Mouse (Mus musculus): ENCODE results near the gene Masp2. TPM values are rescaled to one million over a fixed set of nuclear protein-coding genes. Genes with fewer than 3 reads are reported as not detected.

Gene Masp2
- total RNA-seq, 2 experiments from 2014 or later = 1.8 to 2.4 TPM

DNA sequence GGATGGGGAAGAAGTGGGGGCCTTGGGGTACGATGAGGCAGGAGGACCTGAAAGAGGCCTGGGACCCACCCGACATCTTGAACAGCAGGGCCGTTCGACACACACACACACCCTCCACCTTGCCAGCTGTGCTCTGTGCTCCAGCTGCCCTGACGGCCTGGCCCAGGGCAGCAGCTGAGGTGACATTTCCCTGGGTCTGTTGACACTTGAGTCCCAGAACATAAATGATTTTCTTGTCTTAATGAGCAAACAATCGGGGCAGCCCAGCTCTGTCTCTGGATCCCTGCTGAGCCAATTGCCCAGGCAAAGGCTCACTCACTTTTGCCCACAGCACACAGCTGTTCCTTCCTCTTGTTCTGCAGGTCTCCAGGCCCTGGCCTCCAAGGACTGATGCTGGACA lies 61.7 kb downstream of the Masp2 start:
- intact Hi-C loops (cut with DNase I) = no loop called here
- no peak for DNase-seq (ENCODE audit: low spot score in 2 of 2)

Other genes starting within 250 kb of the Masp2 start
- gene Ubiad1, start 157.8 kb upstream of the Masp2 start, total RNA-seq (2021) = 1 to 10 TPM; 8.9 to 9.1 TPM
- gene Mtor, start 153.9 kb upstream of the Masp2 start, total RNA-seq (2021) = 10 to 100 TPM; 85.4 to 91.7 TPM
- gene Angptl7, start 102.1 kb upstream of the Masp2 start, total RNA-seq (2021) = under 1 TPM; 0.64 to 0.96 TPM
- gene Exosc10, start 44.1 kb upstream of the Masp2 start, total RNA-seq (2021) = 10 to 100 TPM; 44.3 to 47.1 TPM
- gene Srm, start 11.1 kb upstream of the Masp2 start, total RNA-seq (2021) = 10 to 100 TPM; 70.5 to 82.3 TPM
- 100 to 1,000 TPM; 187 to 201 TPM for gene Tardbp, start 24.5 kb downstream of the Masp2 start, total RNA-seq (2021)
- gene Gm572, start 40.8 kb downstream of the Masp2 start, total RNA-seq (2021) = not detected
- gene Casz1, start 201.9 kb downstream of the Masp2 start, total RNA-seq (2021) = 1 to 10 TPM in 1 of 2 experiments, under 1 TPM in 1; 0.94 to 1.8 TPM